Mouse (Mus musculus): Measurements from ENCODE around the gene Dazap1.

GRCm38 (mm10) chr10:80239791-80240190 lies 21.5 kb upstream of the Dazap1 start:
- TF ChIP-seq CTCF (IDR thresholded peaks at IDR 0.05; ENCODE audit: low read depth) (no peak), EP300 (IDR thresholded peaks at IDR 0.05; ENCODE audit: low read depth) (no peak)
